Mouse (Mus musculus): ENCODE measurements around the gene Zfp771. TPM values are rescaled to one million over a fixed set of nuclear protein-coding genes. Genes with fewer than 3 reads are reported as not detected.

The Zfp771 gene
- total RNA-seq, 2 experiments from 2014 or later = 19.1 TPM

DNA sequence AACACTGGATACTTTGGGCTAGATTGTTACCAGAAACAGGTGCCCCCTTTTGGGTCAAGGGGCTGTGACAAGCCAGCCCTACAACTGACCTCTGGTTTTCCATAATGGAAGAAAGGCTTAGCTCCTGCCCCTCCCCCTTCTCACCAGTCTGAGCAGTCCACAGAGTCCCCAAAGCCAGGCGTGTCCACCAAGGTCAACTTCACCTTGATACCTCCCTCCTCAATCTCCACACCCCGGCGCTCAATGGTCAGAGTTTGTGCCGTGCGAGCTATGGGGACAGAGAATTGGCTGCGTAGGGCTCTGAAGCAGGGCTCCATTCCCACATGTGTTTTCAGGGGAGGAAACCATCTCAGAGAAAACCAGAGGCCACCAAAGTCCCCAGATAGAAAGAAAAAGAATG, 26.6 kb upstream of the Zfp771 start:
- DNase-seq = no peak
- intact Hi-C loops (cut with DNase I) = no loop called here

DNA sequence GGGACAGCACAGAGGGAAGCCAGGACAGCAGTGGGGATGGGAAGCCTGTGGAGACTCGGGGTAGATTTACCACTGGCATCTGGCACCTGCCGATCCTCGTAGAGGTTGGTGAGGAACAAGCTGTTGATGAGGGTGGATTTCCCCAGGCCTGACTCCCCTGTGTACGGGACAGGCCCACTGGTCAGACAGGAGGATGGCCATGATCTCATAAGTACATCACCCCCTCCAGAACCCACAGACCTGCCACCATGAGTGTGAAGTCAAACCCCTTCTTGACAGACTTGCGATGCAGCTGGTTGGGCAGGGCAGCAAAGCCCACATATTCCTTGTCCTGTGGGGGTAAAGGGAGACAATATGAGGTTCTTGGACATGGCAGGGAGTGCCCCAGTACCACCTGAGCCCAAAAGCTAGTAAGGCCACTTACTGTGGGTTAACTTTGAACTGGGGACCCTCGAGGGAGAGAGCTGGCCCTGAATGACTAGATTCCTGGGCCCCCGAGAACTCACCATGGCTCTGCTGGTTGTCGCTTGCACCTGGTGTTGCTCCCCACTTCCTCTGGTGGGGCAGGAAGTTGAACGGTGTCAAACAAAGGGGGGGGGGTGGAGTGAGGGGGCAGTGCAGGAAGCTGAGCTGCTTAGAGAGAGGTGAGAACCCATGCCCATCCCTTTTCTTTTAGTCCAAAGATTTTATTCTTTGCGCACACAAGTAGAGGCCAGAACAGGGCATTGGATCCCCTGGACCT, 26.0 kb upstream of the Zfp771 start:
- no peak for DNase-seq
- intact Hi-C loops (cut with DNase I) = no loop called here

DNA sequence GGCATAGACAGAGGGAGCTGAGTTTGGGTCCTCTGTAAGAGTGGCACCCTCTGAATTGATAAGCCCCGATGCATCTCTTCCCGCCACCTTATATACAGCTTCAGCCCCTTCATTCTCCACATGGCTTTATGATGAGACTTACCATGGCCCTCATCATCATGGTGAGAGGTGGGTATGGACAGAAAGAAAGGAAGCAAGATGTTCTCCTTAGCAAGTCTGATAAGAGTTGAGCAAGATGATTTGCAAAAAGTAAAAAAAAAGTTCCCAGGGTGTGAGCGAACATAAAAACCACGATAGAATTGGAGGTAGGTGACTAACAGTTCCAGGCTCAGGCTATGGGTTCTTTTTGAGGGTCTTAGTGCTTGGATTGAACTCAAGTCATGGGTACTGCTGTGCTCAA, 25.4 kb upstream of the Zfp771 start:
- DNase-seq = no peak
- intact Hi-C loops (cut with DNase I) = no loop called here

DNA sequence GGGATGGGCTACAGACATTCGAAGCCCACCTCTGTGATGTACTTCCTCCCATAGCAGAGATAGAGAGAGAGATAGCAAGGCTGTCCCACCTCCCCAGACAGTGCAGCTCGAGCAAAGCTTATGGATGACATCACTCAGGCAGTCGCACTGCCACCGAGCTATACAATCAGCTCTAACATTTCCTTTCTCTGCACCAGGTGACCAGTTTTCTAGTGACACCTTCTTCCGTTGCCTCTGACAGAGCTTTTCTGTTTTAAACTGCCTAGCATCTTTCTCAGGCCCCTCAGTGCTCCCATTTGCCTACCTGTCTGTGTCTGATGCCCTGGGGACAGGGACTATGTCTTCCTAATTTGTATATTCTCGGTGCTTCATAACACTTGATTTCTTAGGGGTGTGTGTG, 23.6 kb upstream of the Zfp771 start:
- intact Hi-C loops (cut with DNase I) = no loop called here

DNA sequence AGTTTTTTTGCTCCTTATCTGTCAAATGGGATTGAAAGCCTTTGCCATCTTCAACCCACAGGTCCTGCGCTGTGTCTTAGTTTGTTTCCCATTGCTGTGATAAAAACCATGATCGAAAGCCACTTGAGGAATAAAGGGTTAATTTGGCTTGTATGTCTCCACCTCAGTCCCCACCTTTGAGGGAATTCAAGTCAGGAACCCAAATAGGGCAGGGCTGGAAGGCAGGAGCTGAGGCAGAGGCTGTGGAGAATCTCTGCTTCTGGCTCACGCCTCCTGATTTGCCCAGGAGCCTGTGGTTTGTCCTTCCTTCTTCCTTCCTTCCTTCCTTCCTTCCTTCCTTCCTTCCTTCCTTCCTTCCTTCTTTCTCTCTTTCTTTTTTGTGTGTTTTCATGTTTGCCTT, 21.0 kb upstream of the Zfp771 start:
- DNase-seq = no peak
- intact Hi-C loops (cut with DNase I) = no loop called here

More for the DNA sequence above, 23.6 kb upstream of the Zfp771 start:
- no peak for DNase-seq

DNA sequence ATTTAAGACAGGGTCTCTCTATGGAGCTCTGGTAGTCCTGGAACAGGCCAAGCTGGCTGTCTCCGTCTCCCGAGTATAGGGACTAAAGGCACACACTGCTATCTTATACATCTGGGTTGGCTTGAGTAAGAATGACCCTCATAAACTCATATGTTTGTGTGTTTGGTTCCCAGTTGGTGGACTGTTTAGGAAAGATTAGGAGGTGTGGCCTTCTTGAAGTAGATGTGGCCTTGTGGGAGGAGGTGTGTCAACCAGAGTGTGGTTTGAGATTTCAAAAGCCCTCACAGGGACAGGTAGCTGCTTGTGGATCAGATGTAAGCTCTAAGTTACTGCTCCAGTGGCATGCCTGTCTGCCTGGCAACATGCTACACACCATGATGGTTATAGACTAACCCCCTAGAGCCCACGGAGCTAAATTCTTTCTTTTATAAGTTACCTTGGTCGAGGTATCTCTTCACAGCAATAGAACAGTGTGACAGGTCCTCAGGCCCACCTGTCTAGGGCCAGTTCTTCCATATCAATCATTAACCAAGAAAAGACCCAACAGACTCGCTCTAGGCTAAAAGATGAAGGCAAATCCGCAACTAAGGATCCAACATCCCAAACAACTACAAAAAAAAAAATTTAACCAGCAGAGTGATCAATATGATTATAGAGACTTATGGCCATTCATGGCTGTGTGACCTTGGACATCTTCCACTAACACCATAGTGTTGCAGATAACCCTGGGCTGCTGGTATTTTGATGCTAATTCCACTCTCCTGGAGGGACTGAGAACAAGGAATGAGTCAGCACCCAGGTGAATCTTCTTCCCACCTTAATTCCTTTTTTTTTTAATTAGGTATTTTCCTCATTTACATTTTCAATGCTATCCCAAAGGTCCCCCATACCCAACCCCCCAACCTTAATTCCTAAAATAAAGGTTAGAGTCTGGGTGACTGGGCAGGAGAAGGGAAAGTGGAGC, 20.3 kb upstream of the Zfp771 start:
- no peak for DNase-seq
- intact Hi-C loops (cut with DNase I) = no loop called here

DNA sequence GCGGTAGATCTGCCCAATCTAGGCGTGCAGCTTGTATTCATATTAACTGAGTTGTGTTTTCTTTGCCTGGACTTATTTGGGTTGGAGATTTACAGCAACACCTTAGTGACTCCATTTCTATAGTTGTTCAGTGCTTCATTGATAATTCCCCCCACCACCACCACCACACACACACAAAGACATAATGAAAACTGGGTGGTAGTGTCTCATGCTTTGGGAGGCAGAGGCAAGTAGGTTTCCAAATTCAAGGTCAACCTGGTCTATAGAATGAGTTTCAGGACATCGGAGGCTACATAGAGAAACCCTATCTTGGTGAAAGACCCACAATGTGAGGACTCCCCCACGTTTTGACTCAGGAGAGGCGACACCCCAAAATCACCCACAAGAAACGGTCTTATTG, 19.5 kb upstream of the Zfp771 start:
- intact Hi-C loops (cut with DNase I) = loop anchor here (5.0 kb wide), 1 partner anchor 107 kb away; no protein-coding TSS in a partner anchor

DNA sequence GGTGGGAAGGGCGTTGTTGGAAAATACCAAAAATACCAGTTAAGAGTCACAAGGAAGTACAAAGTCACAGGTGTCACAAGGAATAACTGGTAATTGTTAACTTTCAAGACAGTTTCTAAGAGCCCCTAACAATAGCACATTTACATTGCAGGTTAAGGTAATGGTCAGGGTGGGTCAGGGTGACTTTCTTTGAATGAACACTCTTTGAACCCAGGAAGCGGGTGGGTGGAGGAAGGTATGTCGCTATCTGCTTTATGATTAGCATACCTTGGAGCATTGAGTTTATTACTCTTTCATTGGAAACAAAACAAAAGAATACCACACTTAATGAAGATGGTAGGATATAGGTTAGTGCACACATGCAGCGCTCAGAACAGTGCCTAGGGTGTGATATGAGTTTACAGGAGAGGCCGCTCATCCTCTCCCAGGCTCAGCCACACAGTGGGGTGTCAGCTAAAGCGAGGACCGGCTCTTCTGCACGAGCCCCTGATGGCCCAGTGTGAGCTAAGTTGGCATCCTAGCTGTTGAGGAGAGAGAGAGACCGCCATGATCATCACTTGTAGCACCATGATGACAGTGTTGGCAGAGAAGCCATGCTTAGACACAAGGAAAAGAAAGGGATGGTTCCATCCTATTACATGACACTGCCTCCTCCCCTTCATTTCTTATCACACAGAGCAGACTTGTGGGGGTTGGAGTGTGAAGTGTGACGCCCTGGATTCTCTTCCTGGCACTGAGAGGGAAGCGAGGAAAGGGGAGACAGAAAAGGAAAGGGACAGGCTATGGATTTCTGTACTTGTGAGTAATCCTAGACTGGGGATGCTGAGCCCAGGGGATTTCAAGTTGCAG, 18.7 kb upstream of the Zfp771 start:
- no peak for DNase-seq
- intact Hi-C loops (cut with DNase I) = loop anchor here (5.0 kb wide), 1 partner anchor 108 kb away; no protein-coding TSS in a partner anchor

More for the DNA sequence above, 19.5 kb upstream of the Zfp771 start:
- no peak for DNase-seq

DNA sequence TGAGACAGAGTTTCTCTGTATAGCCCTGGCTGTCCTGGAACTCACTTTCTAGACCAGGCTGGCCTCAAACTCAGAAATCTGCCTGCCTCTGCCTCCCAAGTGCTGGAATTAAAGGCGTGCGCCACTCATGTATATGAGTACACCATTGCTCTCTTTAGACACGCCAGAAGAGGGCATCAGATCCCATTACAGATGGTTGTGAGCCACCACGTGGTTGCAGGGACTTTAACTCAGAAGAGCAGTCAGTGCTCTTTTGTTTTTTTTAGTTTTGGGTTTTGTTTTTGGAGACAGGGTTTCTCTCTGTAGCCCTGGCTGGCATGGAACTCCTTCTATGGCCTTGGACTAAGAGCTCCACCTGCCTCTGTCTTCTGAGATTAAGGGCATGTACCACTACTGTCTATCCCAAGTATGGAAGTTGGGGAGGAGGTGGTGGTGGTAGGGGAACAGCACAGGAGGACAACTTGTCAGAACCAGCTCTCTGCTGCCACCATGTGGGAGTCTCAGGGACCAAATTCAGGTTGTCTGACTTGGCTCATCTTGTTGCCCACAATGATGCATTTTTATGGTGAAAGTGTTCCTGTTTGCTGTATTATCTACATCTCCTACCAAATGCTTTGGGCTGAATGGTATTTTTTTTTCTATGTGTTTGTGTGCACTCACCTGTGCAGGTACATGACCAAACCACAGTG, 15.3 kb upstream of the Zfp771 start:
- peak; percentile 77 to 84 for DNase-seq
- intact Hi-C loops (cut with DNase I) = loop anchor here (1.0 to 5.0 kb wide), 3 partner anchors 15 to 111 kb away; no protein-coding TSS in a partner anchor

DNA sequence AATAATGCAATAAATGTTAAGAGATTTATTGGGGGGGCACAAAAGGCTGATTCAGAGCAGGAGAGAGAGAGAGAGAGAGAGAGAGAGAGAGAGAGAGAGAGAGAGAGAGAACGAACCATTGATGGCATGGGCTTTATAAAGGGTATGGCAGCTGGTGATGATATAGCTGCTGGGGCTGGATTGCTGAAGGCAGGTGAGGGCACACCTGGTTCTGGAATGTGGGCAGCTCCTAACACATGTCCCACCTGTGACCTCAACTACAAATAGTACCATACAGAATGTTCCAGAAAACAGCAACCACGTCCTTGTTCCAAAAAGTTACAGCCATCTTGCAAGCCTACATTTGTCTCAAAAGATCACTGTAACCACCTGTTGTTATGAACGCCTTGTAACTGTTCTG, 12.7 kb upstream of the Zfp771 start:
- no peak for DNase-seq
- intact Hi-C loops (cut with DNase I) = no loop called here

DNA sequence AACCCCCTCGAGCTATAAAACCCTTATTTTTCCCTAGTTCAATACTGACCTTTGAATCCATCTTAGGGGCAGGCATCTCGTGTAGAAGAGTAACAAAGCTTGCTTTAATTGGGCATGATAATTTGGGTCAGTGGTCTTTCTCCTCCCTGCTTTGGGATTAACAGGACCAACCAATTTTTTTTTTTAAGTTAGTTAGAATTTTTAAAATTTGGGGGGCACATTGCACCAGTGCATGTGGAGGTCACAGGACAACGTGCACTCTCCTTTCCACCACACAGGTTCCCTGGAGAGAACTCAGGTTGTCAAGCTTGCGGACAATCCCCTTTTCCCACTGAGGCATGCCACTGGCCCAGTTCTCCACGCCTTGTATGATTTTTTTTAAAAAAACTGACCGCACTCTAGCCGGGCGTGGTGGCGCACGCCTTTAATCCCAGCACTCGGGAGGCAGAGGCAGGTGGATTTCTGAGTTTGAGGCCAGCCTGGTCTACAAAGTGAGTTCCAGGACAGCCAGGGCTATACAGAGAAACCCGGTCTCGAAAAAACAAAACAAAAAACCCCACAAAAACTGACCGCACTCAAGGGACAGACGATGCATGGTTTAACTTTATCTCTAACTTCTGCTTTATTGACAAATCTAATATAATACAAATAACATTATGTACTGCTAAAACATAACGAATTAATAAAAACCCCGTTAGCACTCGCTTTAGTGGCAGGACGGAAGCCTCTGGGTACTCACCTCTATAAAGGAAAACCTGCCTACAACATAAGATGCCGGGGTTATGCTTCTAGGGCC, 12.1 kb upstream of the Zfp771 start:
- intact Hi-C loops (cut with DNase I) = no loop called here

DNA sequence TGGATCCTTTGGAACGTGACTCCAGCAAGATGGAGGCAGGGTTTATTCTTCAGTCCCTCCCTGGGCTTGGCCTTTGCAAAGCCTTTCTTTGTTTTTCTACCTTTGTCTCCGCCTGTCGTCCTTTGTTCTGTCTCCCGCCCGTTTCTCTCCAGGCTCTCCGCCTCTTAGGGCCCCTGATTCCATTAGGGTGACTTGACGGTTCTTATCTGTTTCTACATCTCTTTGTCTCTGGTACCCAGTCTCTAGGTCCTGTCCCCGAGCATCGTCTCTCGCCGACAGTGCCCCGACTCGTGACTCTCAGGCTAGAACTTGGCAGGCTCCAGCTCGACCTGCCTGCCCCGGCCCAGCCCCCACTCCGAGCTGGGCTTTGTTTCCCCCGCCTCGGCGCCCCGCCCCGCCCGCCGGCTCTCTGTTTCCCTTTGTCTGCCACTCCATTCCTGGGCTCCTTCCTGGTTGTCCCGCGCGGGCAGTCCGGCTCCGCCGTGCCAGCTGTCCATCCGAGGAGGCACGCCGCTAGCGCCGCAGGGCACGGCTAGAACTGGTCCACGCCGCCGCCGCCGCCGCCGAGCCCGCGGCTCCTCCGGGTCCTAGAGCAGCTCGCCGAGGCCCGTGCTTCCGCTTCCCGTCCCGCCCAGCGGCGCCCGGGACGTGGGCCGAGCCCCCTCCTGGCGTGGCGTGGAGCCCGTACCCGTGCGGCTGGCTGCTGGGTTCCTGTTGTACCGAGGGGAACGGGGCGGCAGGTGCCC, 11.3 kb upstream of the Zfp771 start, which contains the start of the genes Zfp553 and Sept1:
Gene Zfp553 (plus strand): TSS at position 440 of the 746 bp plus-strand sequence.
Gene Sept1 (minus strand): TSS at position 509 of the 746 bp plus-strand sequence.
- peak; percentile 84 to 89 for DNase-seq
- intact Hi-C loops (cut with DNase I) = no loop called here

More for the DNA sequence above, 12.1 kb upstream of the Zfp771 start:
- no peak for DNase-seq

DNA sequence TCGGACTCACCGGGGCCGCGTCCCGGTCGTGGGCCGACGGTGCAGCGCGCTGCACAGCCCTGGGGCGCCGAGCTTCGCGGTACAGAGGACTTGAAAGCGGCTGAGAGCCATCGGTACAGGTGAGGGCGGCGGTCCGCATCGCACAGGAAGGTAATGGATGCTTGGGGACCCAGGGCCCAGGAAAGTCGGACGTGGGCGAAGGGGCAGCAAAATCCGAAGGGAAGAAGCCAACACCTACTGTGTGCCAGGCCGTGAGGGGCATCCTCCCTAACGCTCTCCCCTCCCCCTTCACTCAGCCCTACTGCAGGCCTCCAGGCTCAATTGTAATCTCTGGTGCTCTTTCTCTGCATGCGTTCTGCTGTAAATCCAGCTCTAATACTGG, 10.7 kb upstream of the Zfp771 start:
- intact Hi-C loops (cut with DNase I) = no loop called here
- DNase-seq = no peak

DNA sequence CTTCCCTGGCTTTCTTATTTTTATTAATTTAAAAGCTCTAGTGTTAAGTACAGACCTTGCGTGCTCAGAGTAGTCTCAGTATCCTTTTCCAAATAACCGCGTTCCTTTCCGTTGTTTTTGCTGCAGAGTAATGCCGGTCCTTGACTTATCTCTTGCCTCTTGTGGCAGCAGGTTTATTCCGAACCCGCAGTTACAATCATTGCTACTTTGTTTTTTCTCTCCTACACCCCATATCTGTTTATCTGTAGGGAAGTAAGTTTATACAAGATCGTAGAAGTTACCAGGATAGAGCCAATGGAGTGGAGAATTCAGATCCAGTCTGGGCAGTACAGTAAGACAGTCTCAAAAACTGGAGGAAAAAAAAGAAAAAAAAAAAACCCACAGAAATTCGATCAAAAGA, 10.3 kb upstream of the Zfp771 start:
- DNase-seq = no peak
- intact Hi-C loops (cut with DNase I) = loop anchor here (1.0 kb wide), 1 partner anchor 37 kb away; the partner anchor contains the start of gene Cd2bp2

DNA sequence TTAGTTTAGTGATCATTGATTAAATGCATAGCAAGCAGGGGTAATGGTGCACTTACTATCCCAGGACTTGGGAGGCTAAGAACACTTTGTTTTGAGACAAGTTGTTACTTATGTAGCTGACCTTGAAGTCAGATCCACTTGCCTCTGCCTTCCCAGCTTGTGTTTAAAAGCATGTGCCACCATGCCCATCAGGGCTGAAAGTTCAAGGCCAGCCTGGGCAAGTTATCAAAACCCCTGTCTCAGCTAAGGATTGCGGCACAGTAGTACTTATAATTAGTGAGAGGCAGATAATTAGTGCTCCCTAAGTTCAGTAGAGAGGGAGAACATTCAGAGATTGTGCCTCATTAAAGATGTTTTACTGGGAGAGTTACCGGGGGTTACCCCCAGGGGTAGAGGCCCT, 9.3 kb upstream of the Zfp771 start:
- intact Hi-C loops (cut with DNase I) = loop anchor here (1.0 kb wide), 1 partner anchor 38 kb away; the partner anchor contains the start of gene Cd2bp2
- no peak for DNase-seq

DNA sequence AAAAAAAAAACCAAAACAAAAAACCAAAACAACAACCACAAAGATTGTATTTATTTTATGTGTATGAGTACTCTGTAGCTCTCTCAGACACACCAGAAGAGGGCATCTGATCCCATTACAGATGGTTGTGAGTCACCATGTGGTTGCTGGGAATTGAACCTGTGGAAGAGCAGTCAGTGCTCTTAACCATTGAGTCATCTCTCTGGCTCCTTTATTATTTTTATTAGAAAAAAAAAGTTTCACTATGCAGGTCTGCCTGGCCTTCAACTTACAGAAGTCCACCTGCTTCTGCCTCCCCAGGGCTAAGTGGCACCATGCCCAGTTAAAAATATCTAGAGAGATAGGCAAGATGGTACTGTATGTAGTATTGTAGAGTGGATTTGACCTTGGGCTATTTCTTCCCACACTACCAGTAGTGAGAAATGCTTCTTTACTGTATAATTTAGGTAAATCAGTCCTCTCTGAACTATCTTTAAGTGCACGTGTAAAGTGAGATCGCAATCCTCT, 660 bp upstream of the Zfp771 start:
- intact Hi-C loops (cut with DNase I) = no loop called here
- no peak for DNase-seq

DNA sequence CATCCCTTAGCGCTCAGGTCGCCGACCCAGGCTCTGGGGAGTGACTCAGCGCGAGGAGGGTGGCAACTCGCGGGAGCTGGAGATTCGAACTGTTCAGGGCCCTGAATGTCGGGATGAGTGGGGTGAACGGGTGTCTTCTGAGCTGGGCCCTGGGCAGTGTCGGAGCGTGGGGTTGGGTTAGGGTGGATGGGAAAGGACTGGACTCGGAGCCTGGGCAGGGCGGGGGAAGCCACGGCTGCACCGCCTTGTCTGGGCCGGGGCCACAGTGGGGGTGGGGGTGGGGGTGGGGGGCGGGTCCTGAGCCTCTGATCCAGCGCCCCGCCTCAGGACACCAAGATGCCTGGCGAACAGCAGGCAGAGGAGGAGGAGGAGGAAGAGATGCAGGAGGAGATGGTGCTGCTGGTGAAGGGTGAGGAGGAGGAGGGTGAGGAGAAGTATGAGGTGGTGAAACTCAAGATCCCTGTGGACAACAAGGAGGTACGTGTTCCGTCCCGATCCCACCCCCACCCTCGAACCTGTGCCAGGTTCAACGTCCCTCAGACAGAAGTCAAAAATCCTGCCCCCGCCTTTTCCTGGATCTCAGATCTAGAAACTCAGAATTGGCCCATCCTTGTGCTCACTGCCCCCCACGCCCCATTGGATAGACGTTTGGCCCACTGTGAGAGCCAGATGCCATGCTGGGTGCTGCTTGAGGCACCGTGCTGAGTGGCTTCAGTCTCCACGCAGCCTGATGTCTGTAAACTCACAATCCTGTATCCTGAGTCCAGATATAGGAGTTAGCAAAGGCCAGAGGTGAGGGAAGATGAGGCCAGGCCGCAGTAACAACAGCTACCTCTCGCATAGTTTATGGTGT, 810 bp downstream of the Zfp771 start:
- DNase-seq = no peak
- intact Hi-C loops (cut with DNase I) = no loop called here

Data from heart, postnatal 36 days (tissue).